Mouse (Mus musculus): ENCODE data around the gene Slc9a9.
A peak's percentile ranks its signal among the peaks of the same experiment; 100 is the strongest.

Slc9a9 gene

GRCm38 (mm10) chr9:95193672-95194071 lies 524.0 kb downstream of the Slc9a9 start:
- no peak for DNase-seq (ENCODE audit: low spot score in 2 of 2)

- DNase-seq (ENCODE audit: low spot score in 2 of 2), result peak; percentile 10 to 13
Observed at GRCm38 (mm10) chr9:95194158-95194557, 524.4 kb downstream of the Slc9a9 start.

GRCm38 (mm10) chr9:95207661-95208060 lies 538.0 kb downstream of the Slc9a9 start:
- no peak for DNase-seq (ENCODE audit: low spot score in 2 of 2)

GRCm38 (mm10) chr9:95208681-95209080 lies 539.0 kb downstream of the Slc9a9 start:
- no peak for DNase-seq (ENCODE audit: low spot score in 2 of 2)

- no peak for DNase-seq (ENCODE audit: low spot score in 2 of 2)
Observed at GRCm38 (mm10) chr9:95220009-95220408, 550.3 kb downstream of the Slc9a9 start.

GRCm38 (mm10) chr9:95221310-95221709 lies 551.6 kb downstream of the Slc9a9 start:
- DNase-seq (ENCODE audit: low spot score in 2 of 2), result no peak

- DNase-seq (ENCODE audit: low spot score in 2 of 2), result no peak
Observed at GRCm38 (mm10) chr9:95226986-95227385, 557.3 kb downstream of the Slc9a9 start.

- DNase-seq (ENCODE audit: low spot score in 2 of 2), result no peak
Observed at GRCm38 (mm10) chr9:95228123-95228522, 558.4 kb downstream of the Slc9a9 start.

- DNase-seq (ENCODE audit: low spot score in 2 of 2), result no peak
Observed at GRCm38 (mm10) chr9:95229147-95229546, 559.4 kb downstream of the Slc9a9 start.

GRCm38 (mm10) chr9:95239900-95240299 lies 570.2 kb downstream of the Slc9a9 start:
- no peak for DNase-seq (ENCODE audit: low spot score in 2 of 2)

- no peak for DNase-seq (ENCODE audit: low spot score in 2 of 2)
Observed at GRCm38 (mm10) chr9:95242628-95243195, 573.0 kb downstream of the Slc9a9 start.

- DNase-seq (ENCODE audit: low spot score in 2 of 2), result no peak
Observed at GRCm38 (mm10) chr9:95254162-95254561, 584.5 kb downstream of the Slc9a9 start.

GRCm38 (mm10) chr9:95255844-95256243 lies 586.1 kb downstream of the Slc9a9 start:
- DNase-seq (ENCODE audit: low spot score in 2 of 2), result no peak

- no peak for DNase-seq (ENCODE audit: low spot score in 2 of 2)
Observed at GRCm38 (mm10) chr9:95256680-95257316, 587.1 kb downstream of the Slc9a9 start.

GRCm38 (mm10) chr9:95262851-95263250 lies 593.1 kb downstream of the Slc9a9 start:
- DNase-seq (ENCODE audit: low spot score in 2 of 2), result no peak

- no peak for DNase-seq (ENCODE audit: low spot score in 2 of 2)
Observed at GRCm38 (mm10) chr9:95263867-95264509, 594.3 kb downstream of the Slc9a9 start.

GRCm38 (mm10) chr9:95266179-95266578 lies 596.5 kb downstream of the Slc9a9 start:
- no peak for DNase-seq (ENCODE audit: low spot score in 2 of 2)

- no peak for DNase-seq (ENCODE audit: low spot score in 2 of 2)
Observed at GRCm38 (mm10) chr9:95266924-95267323, 597.2 kb downstream of the Slc9a9 start.

GRCm38 (mm10) chr9:95279590-95280344 lies 610.1 kb downstream of the Slc9a9 start:
- DNase-seq (ENCODE audit: low spot score in 2 of 2), result peak; percentile 40 to 50
